Mouse (Mus musculus) lung, adult 2 months (tissue): ENCODE results near the gene Lrba.

Experiments used
- CTCF ChIP-seq: fragments of 200-500 bp; IDR thresholded peaks from 2 replicates; pipeline ENCODE4 v1.5.1; 2011; ENCODE audit warnings: mild to moderate bottlenecking, low read length, control low read depth; ENCODE audit not compliant: insufficient read depth
- POLR2A ChIP-seq: fragments of 200-500 bp; IDR thresholded peaks from 2 replicates; pipeline ENCODE4 v1.6.1; 2011; ENCODE audit warnings: low read depth, mild to moderate bottlenecking, control low read depth, low read length, borderline replicate concordance; ENCODE audit errors: extremely low read depth

DNA sequence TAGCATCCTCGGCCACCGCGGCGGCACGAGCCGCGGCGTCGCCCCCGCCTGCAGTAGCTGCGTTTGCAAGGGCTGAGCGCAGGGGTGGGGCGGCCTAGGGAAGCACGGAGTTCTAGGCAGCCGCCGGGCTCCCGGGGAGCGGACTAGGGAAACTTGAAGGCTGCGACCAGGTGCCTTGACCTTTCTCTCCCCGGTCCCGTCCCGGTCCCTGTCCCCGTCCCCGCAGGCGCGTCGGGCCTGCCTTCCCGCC lies 241 bp upstream of the Lrba start:
- TF ChIP-seq CTCF (no peak), POLR2A (no peak)
